Mouse (Mus musculus): ENCODE data around the gene Gm16867. TPM values are rescaled to one million over a fixed set of nuclear protein-coding genes. Genes with fewer than 3 reads are reported as not detected.
"Not testable (repeated sequence)": the region's sequence is repeated elsewhere in the genome, so short reads cannot be mapped to it uniquely, and the experiment has no call there.

Gm16867 gene
- total RNA-seq, 2 experiments from 2014 or later, result 1.7 to 3.2 TPM

DNA sequence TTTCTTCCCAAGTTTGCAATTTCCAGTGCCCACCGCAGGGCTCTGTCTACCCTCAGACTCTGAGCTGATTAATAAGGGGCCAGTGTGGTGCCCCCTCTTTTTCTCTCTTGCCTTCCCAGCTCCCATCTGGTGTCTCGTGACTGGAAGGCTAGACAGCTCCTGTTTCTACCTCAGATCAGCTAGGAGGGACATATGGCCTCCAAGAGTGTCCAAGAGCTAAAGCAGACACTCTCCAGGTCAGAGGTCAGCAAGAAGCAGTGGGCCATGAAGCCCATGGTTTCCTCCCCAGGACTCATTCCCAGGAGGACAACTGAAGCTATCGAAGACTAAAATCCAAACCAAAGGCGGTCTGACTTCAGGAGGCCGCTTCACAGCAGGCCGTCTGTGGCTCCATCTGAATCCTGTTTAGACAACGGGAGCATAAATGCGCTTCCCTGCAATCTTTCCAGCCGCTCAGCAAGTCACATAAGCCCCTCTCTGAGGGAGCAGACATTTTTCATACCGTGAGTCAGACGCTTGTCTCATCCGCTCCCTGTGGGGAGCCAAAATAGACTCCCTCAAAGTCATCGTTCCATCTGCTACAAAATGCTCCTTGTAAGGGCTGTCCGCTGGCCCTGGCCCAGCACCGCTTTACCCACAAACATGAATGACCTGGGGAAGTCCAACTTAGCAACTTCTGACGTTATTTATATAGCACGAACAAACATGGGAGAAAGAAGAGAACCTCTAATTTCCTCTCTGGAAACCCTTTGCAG, 35.4 kb downstream of the Gm16867 start:
- DNase-seq (ENCODE audit: low spot score in 2 of 2), result not testable (repeated sequence)

- DNase-seq (ENCODE audit: low spot score in 2 of 2), result not testable (repeated sequence)
Observed at GRCm38 (mm10) chr14:69464465-69464864, 38.7 kb downstream of the Gm16867 start.

GRCm38 (mm10) chr14:69457691-69458090, 45.5 kb downstream of the Gm16867 start:
- not testable (repeated sequence) for DNase-seq (ENCODE audit: low spot score in 2 of 2)

- DNase-seq (ENCODE audit: low spot score in 2 of 2), result not testable (repeated sequence)
Observed at GRCm38 (mm10) chr14:69454640-69455039, 48.5 kb downstream of the Gm16867 start.

DNA sequence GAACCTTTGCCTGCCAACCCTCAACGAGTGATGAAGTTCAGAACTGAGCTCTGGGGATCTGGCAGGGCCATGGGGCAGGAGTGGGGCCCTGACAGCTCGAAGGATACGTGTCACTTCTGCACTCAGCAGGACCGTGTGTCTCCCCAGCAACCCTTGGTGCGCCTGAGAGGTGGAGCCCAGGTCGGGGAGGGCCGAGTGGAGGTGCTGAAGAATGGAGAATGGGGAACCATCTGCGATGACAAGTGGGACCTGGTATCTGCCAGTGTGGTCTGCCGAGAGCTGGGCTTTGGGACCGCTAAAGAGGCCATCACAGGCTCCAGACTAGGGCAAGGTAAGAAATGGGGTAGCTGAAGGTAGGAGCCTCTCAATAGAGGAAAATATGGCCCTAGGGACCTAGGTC, 54.3 kb downstream of the Gm16867 start:
- DNase-seq (ENCODE audit: low spot score in 2 of 2), result not testable (repeated sequence)

DNA sequence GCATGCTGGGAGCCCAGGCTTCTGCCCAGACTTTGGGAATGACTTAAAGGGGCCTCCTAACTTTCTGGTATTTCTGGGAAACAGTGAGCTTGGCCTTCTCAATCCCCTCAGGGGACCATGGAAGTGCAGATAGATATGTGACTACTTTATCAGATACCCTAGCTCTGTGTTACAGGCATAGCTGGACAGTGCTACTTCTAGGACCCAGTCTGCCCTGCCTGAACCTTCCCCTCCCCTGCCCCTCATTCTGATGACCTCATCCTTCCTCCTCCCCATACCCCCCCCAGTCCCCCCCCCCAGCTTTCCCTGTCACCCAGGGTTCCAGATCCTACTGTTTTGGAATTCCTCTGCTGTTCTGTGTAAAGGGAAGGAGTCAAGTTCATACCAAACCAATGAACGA, 56.2 kb downstream of the Gm16867 start:
- not testable (repeated sequence) for DNase-seq (ENCODE audit: low spot score in 2 of 2)

GRCm38 (mm10) chr14:69443092-69443692, 60.0 kb downstream of the Gm16867 start:
- not testable (repeated sequence) for DNase-seq (ENCODE audit: low spot score in 2 of 2)

GRCm38 (mm10) chr14:69440955-69441354, 62.2 kb downstream of the Gm16867 start:
- DNase-seq (ENCODE audit: low spot score in 2 of 2), result not testable (repeated sequence)

DNA sequence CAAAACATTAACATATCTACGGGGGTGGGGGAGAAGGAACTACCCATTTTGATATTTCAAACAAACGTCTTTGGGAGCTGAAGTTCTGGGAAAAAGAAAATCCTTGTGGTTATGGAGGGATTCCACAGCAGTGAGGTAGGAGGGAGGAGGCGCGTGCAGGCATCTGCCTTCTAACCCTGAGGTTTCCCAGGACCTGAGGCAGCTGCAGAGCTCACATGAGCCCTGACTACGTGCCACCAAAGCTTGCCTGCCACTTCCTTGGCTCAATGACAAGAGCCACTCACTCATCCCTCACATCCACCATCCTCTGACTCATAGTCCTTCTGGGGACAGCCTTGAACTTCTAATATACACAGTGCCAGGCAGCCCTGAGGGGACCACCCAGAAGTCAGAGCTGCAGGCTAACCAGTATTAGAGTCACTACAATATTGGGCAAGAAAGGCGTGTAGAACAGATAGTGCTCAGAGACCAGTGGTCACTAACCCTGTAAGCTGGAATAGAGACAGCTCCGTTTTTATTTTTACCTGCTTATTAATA, 64.4 kb downstream of the Gm16867 start:
- DNase-seq (ENCODE audit: low spot score in 2 of 2), result not testable (repeated sequence)

DNA sequence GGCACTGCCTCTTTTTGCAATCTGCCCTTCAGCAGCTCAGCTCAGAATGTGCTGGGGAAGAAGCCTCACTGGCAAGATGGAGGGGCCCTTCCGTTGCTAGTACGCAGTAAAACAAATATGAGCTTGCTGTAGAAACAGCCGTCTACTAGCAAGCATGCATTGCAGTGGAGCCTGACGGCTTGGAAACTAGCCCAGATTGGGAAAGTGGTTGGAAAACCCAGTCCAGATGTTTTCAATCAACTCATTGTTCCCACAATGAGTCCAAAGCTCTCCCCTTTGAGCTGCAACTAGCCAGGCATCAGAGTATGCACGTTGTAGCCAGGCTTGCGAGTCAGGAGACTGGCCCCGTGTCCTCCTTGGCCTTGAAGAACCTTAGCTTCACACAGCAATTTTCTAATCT, 82.2 kb downstream of the Gm16867 start:
- not testable (repeated sequence) for DNase-seq (ENCODE audit: low spot score in 2 of 2)

- DNase-seq (ENCODE audit: low spot score in 2 of 2), result not testable (repeated sequence)
Observed at GRCm38 (mm10) chr14:69417545-69417944, 85.6 kb downstream of the Gm16867 start.

Other genes with a start within 250 kb of the Gm16867 start
- gene Synb, start 209.1 kb downstream of the Gm16867 start, total RNA-seq (2021), result under 1 TPM in 1 of 2 experiments, not detected in 1; 0.18 TPM
- under 1 TPM in 1 of 2 experiments, not detected in 1; 0.27 TPM for gene Gm27179, start 9.2 kb upstream of the Gm16867 start, total RNA-seq (2021)
- 10 to 100 TPM; 26.5 to 28.2 TPM for gene Entpd4b, start 52.1 kb upstream of the Gm16867 start, total RNA-seq (2021)